Mouse (Mus musculus): ENCODE results near the gene Ppfibp1.
"Not testable (repeated sequence)": the region's sequence is repeated elsewhere in the genome, so short reads cannot be mapped to it uniquely, and the experiment has no call there.

Ppfibp1 gene

DNA sequence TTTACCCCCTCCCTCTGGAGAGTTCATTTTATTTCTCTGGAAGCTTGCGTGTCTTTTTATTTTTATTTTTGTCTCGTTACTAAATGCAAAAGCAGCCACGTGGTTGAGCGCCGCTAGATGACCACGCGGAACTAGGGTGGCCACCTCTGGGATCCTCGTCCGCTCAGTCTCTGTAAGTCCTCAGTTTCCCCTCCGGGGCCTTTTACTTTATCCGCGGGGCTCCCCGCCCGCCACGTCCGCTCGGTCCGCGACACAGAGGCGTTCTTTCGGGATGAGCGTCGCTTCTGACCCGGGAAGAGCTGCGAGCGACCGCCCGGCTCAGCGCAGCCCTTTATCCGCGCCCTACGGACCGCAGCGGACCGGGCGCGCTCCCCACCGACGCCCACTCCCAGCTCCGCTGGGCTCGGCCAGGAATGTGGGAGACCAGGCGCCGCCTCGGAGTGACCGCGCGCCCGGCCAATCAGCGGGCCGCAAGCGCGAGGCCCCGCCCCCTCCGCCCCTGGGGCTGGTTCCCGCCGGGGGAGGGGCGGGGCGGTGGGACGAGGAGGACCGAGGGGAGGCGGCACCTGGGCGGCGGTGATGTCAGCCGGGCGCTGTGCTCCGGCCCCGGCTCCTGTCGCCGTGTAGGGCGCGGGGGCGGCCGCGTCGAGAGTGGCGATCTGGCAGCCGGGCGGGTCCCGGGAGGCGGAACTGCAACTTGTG, at the start of gene Ppfibp1:
Gene Ppfibp1, plus strand, starts transcription at position 530 of the 702 bp plus-strand sequence.
- peak; percentile 90 to 96 for DNase-seq (ENCODE audit: low spot score in 2 of 2)

DNA sequence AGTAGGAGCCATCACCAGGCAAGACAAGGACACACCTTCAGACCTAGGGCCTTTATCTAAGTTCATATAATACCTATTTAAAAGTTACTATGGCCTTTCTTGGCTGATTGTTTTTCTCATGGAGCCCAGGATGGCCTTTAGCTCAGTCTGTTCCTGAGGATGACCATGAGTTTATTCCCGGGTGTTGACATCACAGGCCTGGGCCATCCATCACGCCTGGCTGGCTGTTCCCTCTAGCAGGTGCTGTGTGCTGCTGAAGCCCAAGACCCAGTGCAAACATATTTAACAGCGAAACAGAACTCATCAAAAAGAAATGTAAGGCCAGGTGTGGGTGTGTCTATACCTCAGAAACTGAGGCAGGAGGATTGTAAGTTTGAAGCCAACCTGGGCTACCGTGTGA, 49.4 kb upstream of the Ppfibp1 start:
- no peak for DNase-seq (ENCODE audit: low spot score in 2 of 2)

DNA sequence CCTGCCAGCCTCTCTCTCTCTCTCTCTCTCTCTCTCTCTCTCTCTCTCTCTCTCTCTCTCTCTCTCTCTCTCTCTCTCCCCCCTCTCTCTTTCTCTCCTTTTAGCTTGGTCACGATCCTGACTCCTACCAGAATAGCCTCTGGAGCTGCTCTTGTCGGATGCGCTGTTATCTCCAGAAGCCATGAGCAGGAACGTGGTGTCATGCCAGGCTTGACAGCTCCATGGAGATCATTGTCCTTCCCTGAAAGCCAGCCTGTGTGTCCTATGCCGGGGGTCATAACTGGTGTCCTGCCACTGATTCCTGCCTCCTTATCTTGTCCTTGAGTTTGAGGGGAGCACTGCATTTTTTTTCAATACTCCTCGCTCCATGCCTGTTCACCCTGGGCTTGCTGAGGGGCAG, 43.4 kb upstream of the Ppfibp1 start:
- DNase-seq (ENCODE audit: low spot score in 2 of 2) = no peak

DNA sequence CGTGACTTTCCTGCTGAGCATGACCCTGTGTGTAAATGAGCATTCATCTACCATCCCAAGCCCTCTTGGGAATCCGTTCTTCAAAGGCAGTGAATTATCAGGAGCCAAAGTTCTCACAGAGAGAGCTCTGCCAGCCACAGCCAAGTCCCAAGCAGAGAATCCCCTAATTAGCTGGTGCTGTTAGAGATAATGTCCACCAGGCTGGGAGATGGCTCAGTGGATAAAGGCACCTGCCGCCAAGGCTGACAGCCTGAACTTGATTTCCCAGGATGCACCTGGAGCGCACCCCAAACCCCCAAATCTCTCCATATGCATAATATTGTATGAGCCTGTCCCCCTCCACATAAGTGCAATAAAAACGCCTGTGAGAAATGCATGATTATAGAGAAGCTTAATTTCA, 42.9 kb upstream of the Ppfibp1 start:
- DNase-seq (ENCODE audit: low spot score in 2 of 2) = no peak

DNA sequence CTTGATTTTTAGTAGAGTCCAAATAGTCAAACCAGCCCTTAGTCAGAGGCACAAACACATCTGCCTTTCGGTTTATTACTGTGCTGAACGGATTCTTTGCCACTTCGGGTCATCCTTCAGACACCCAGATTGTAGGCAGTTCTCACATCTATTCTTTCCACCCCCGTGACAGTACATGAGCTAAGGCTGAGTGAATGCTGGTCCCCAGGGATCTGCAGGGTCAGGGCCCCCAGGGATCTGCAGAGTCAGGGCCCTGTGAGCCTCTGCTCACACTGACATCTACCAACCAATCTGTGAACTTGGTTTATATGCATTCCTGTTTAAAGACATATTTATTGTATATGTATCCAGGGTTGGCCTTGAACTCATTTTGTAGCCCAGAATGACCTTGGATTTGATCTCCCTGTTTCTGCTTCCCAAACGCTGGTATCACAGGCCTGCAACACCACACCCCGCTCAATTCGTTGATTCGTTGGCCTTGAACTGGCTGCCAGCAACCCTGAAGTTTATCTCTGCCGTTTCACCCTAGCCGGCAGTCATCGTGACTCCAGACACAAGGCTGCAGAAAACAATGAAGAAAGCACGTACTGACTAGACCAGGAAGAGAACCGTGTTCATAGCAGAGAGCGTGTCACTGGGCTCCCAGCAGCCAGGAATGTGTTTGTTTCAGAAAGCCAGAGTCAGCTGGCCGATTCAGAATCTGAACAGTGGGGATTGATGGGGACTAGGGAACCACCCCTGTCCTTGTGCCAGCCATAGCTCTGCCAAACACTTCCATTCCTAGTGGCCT, 42.1 kb upstream of the Ppfibp1 start:
- DNase-seq (ENCODE audit: low spot score in 2 of 2) = no peak

DNA sequence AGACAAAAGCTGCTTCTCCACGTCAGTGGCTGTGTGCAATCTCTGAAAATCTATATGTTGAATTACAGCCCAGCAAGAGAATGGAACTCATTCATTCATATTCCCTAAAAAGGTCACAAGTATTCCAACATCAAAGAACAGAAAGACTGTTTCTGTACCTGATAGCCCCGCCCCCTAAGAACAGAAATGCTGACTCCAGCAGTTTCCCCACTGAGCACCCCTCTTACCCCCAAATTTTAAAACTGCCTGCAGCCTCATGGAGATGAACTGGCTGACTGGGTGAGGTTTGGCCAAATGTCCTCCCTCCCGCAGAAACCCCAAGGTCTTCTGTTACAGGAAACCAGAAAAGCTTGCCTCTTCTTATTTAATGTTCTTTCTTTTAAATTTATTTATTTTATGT, 40.9 kb upstream of the Ppfibp1 start:
- DNase-seq (ENCODE audit: low spot score in 2 of 2) = no peak

DNA sequence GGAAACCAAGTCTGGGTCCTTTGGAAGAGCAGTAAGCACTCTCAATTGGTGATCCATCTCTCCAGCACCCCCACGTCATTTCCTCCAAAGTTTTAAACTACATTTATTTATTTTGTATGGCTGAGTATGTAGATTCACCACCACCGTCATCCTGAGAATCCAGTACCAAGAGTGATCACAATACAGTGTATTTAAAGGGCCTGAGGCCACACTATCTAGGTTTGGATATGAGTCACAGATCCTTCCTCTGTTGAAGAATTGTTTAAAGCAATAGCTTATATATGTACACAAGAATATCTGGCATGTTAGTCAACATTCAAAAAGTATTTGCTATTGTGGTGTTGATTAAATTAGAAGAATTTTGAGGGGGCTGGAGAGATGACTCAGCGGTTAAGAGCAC, 40.0 kb upstream of the Ppfibp1 start:
- no peak for DNase-seq (ENCODE audit: low spot score in 2 of 2)

DNA sequence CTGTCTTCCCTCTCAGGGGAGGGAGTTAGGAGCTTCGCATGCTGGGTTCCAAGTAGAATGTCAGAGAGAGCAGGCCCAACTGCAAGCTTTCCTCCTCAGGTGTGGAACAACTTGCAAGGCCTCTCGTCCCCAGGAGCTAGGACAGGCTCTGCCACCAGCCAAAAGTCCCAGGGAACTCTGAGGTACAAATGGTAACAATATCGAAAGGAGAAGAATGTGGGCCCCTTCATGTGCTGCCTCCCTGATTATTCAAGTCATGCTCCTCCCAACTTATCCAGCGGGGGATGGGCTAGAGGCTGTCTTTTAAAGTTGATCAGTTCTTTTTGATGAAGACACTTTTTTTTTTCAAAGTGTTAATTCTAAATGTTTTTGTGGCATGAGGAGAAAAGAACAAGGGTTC, 38.2 kb upstream of the Ppfibp1 start, which contains the start of gene Smco2:
Gene Smco2, plus strand, starts transcription at position 55 of the 400 bp plus-strand sequence.
- DNase-seq (ENCODE audit: low spot score in 2 of 2) = no peak

DNA sequence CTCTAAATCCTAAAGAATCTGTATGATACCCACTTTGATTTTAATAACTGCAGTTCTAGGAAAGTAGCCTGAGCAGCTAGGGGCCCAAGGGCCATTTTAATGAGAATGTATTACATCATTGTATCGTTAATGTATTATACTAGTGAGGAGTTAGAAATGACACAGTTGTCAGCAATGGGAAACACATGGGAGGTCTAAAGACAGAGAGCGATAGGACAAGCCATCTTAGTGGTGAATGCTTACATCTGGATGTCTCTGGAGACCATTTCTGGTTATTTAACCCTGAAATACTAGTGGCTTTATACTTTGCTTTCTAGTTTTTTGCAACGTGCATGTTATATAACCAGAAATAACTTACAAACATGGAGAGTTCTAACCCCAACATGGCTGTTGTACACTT, 36.4 kb upstream of the Ppfibp1 start:
- DNase-seq (ENCODE audit: low spot score in 2 of 2) = no peak

DNA sequence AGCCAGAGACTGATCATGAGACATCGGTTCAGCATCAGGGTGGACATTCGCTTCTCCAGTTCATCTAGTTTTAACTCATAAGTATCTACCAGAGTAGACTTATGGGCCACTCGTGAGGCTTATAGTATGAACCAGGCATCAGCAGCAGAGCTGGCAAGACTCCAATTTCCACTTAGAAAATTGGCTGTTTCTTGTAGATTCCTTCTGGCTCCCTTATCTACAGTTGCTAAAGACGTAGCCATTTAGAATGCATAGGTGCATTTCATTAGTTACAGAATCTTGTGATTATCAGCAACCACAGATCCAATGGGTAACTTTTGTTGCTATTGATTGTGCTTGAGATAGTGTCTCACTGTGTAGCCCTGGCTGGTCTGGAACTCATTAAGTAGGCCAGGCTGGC, 35.5 kb upstream of the Ppfibp1 start:
- DNase-seq (ENCODE audit: low spot score in 2 of 2) = no peak

DNA sequence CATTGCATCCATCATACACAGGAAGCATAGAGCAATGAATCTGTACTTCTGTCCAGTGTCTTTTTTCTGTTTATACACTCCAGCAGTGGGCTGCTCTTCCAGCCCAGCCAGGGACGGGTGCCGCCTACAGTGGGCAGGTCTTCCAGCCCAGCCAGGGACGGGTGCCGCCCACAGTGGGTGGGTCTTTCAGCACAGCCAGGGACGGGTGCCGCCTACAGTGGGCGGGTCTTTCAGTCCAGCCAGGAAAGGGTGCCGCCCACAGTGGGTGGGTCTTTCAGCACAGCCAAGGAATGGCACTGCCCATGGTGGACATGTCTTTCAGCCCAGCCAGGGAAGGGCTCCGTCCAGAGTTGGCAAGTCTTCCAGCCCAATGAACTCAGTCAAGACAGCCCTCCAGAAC, 33.1 kb upstream of the Ppfibp1 start:
- DNase-seq (ENCODE audit: low spot score in 2 of 2) = no peak

DNA sequence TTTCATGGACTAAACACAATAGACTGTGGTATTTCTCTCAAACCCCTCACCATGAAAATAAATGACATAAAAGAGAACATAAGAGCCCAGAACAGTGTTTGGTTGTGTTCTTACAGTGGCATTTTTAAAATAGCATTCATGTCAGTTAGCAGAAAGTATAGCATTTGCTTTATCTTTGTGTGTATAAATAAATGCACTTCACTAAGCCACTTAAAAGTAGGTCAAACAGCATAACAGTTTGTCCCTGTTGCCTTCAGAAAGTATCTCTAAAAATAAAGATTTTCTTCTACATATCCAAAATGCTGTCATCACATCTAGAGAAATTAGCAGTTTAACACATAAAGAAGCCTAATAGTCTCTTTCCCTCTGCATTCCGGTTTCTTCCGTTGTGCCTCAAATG, 30.9 kb upstream of the Ppfibp1 start:
- no peak for DNase-seq (ENCODE audit: low spot score in 2 of 2)

DNA sequence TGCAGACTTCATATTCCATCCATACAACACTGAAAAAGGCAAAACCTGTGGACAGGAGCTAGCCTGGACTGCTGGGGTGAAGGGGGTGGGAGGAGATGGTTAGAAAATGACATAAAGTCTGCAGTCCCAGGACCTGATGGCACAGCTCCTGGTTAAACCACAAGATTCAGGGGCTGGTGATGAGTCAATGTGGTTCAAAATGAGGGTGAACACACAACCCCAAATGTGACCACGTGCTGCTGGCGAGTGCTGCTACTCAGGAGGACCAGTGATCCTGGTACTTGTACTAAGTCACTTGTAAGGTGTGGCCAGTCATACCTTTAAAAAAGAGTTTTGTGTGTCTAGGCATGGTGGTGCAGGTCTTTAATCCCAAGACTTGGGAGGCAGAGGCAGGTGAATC, 25.1 kb upstream of the Ppfibp1 start:
- DNase-seq (ENCODE audit: low spot score in 2 of 2) = no peak

DNA sequence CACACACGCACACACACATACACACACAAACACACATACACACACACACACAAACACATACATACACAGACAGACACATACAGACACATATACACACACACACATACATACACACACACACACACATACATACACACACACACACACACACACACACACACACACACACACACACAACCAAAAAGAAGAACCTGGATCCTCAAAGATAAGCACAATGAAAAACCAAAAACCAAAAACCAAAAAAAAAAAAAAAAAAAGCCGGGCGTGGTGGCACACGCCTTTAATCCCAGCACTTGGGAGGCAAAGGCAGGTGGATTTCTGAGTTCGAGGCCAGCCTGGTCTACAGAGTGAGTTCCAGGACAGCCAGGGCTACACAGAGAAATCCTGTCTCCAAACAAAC, 23.9 kb upstream of the Ppfibp1 start:
- DNase-seq (ENCODE audit: low spot score in 2 of 2) = not testable (repeated sequence)

DNA sequence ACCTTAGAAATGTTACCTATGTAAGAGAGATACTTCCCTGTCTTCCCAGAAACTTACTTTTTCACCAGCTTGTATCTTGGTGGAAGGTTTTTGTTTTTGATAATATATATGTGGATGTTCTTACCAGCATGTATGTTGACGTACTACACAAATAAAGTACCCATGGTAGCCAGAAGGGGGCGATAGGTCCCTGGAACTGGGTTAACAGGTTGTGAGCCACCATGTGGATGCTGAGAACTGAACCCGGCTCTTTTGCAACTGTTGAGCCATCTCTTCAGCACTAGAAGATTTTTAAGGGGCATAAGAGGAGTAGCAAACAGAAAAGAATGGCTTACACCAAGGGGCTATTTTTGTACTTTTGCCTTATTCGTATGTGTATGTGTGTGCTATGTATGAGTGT, 22.6 kb upstream of the Ppfibp1 start:
- DNase-seq (ENCODE audit: low spot score in 2 of 2) = no peak

DNA sequence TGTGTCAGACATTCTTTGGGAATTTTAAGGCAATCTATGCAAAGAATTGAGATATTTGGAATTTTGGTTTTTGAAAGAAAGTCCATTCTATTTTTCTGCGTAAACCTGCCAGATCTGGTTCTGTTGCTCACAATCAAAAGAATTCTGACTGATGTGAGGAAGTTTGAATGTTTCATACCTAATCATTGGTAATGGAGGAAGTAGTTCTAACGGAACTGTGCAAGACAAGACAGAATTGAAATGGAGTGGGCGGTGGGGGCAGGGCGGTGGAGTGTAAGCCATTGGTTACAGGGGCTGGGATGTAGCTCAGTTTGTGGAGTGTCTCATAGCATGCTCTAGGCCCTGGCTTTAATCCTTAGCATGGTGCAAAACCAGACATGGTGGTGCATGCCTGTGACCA, 16.3 kb upstream of the Ppfibp1 start:
- DNase-seq (ENCODE audit: low spot score in 2 of 2) = no peak

DNA sequence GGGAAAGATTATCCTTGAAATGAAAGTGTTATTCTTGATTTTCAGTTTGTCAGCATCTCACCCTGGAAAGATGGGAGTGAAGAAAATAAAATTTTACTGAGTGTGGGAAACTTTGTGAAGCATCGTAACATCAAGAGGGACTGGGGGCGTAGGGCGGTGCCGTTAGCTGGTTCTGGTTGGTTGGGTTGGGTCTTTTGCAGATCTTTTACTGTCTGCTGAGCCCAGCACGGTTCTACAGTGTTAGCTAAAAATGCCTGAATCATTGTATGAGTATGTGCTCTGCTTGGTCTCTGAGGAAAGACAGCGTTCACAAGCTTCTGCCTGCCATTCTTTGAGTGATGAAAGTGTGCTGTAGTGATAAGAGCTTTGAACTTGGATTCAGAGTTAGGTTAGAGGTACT, 13.9 kb upstream of the Ppfibp1 start:
- no peak for DNase-seq (ENCODE audit: low spot score in 2 of 2)

DNA sequence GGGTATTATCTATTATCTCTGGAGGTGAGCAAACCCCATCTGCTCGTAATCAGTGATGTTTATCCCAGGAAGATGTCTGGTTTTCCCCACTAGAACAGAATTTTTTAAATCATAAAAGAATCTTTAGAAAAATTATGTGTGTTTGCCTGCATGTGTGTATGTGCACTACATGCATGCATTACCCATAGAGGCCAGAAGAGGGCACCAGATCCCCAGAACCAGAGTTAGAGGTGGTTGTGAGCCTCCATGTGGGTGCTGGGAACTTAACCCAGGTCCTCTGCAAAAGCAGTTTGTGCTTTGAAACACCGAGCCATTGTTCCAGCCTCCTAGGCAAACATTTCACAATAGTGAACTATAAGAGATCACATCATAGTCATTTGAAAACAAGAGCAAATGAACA, 11.5 kb upstream of the Ppfibp1 start:
- DNase-seq (ENCODE audit: low spot score in 2 of 2) = no peak

DNA sequence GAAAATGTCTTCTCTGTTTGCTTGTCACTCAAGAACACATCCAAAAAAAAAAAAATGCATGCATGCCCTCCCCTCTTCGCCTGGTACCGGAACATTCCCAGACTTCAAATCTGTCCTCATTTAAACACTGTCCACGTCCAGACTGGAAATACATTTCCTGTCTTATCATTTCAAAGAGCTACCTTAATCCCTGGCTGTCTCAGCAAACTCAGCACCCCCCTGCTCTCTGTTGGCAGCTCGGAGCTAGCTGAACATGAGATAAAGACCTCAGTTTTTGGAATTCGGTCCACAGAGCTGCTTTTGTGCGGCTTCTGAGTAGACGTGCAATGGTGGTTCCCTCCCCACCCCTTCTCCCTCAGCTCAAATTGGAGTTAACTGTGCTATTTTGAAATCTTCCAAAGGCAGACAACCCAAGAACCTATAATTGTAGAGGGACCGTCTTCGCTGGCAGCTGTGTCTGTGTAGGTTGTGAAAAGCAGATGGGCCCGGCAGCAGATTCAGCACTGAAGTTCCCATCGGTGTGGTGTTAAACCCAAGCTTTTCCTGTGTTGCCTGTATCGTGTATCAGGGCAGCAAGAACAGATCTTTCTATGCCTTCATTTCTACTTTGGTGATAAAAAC, 10.8 kb upstream of the Ppfibp1 start:
- DNase-seq (ENCODE audit: low spot score in 2 of 2) = no peak

DNA sequence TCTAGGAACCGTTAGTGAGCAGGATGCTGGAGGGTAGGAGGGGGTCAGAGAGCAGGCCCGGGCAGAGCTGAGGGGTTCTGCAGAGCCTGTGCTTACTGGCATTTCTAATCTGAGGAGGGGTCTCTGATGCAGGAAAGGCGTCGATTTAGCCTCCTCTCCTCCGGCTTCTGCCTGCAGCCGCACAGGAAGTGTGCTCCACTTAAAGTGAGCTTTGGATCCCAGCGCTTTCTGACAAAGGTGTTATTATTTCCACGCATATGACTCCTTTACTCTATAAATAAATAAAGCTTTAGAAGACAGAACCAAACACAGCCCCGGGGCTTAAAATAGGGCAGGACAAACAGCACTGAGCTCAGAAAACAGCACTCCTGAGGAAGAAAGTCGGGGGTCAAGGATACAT, 9.4 kb upstream of the Ppfibp1 start:
- no peak for DNase-seq (ENCODE audit: low spot score in 2 of 2)

DNA sequence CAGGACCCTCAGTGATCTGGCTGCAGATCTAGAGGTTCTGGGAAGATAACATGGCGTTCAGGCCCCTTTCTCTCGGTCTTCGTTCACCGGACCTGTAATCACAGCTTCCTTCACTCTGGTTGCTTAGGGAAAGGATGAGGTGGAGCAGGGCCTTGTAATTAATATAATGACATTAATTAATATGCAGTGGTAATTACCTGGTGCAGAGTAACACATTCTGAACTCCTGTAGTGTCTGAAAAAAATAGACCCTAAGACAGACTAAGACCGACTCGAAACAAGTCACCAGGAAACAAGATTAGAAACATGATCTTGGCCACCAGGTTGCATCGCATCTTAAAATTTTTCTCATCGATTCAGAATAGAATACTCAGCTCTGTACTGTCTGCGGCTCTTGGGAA, 8.4 kb upstream of the Ppfibp1 start:
- no peak for DNase-seq (ENCODE audit: low spot score in 2 of 2)

DNA sequence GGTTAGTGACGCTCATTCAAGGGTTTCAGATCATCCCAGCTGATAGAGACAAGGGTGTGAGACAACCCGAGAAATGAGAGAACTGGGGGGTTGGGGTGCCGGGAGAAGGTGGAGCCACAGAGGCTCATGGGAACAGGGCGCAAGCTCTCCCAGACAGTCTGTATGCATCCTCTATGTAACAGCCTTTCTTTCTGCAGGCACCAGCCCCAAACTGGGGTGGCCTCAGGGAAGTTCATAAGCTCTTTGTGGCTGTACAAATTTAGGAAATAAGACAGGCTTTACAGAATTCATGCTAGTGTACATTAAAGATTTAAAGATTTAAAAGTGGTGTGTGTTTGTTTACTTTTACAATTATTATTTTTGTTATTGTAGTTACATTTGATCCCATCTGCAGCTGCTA, 8.0 kb upstream of the Ppfibp1 start:
- no peak for DNase-seq (ENCODE audit: low spot score in 2 of 2)

All from cerebellum, postnatal 4 days (tissue).